Mouse (Mus musculus) mouse trophoblast stem cell (cell line): ENCODE measurements around the gene Kcnh6.
"Not testable (repeated sequence)": the region's sequence is repeated elsewhere in the genome, so short reads cannot be mapped to it uniquely, and the experiment has no call there.

ENCODE experiments used
- in situ Hi-C, 2 experiments: fragments of 300-500 bp; cut with MseI, MboI; formaldehyde crosslinking; loops; 2 replicates in 1 of 2; 3 replicates in 1 of 2; pipeline ENCODE4 v1.15.1; 2025

Gene Kcnh6

DNA sequence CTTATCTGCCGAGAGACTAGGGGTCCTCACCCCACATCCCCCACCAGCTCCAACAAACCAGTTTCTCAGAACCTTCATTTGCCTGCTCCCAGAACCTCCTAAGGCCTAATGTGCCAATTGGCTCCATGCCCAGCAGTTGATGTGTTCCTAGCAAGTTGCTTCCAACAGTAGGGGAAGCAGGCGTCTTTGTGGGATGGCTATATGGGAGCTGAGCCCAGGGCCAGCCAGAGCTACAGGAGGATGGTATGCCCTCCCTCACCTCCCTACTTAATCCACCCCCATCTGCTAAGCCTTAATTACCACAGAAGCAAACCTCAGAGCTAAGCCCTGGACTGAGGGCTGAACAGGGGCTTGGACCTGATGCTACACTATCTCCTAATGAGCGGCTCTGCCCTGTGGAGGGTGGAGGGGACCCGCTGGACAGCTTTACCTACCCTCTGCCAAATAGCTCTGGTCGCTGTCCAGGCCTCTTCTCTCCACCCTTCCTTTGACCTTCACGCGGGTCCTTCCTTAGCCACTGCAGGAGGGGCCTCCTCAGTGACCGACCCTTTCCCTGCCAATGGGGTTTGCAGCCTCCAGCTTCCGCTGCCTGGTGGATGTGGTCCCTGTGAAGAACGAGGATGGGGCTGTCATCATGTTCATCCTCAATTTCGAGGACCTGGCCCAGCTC lies 5.8 kb downstream of the Kcnh6 start:
- in situ Hi-C loops, result no loop called here

DNA sequence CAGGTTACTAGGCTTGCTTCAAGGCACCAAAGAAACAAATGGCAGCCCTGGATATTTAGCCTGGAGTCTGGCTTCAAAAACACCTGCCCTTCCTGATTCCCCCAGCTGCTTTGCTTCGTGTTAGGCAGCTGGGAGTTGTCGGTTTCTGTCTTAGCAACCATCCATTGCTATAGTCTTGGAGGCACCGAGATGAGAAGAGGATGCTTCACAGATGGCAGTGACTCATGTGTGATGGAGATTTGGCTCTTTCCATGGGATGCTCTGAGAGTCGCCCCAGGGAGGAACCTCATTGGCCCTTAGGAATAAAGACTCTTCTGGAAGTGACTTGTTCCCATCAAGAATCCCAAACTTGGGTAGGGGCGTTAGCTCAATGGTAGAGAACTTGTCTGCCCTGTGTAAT lies 8.5 kb downstream of the Kcnh6 start:
- in situ Hi-C loops, result no loop called here

DNA sequence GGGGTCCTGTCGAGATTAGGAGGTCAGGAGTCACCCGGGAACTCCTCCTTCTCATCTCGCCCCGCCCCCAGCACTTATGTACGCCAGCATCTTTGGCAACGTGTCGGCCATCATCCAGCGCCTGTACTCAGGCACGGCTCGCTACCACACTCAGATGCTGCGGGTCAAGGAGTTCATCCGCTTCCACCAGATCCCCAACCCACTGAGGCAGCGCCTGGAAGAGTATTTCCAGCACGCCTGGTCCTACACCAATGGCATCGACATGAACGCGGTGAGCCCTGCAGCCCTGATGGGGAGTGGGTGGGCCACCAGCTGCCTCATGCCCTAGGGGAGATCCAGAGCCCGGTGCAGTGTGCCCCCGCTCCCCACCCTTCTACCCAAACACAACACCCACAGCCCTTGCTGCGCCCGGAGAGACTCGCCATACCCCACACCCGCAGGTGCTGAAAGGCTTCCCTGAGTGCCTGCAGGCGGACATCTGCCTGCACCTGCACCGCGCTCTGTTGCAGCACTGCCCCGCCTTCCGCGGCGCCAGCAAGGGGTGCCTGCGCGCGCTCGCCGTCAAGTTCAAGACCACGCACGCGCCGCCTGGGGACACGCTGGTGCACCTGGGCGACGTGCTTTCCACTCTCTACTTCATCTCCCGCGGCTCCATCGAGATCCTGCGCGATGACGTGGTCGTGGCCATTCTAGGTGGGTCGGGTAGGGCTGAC lies 12.3 kb downstream of the Kcnh6 start:
- in situ Hi-C loops, result loop anchor here in 1 of 2 experiments (5.0 kb wide), 1 partner anchor 93 kb away; no protein-coding TSS in a partner anchor

DNA sequence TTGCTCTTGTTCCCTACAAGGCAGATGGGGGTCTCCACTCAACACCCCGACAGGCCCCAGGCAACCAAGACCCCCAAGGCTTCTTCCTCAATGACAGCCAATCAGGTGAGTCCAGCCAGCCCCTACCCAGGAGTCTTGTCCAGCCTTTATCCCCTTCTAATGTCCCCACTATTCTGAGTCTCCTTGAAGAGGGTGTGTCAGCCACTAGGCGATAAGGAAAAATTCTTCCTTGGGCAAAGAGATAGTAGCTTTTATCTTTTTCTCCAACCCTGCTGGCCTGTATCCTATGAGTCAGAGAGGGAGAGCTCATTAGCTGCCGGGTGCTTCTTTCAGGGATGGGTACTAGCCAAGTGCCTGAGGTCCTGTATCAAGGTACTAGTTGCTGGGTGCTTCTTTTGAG lies 17.9 kb downstream of the Kcnh6 start:
- in situ Hi-C loops, result no loop called here

DNA sequence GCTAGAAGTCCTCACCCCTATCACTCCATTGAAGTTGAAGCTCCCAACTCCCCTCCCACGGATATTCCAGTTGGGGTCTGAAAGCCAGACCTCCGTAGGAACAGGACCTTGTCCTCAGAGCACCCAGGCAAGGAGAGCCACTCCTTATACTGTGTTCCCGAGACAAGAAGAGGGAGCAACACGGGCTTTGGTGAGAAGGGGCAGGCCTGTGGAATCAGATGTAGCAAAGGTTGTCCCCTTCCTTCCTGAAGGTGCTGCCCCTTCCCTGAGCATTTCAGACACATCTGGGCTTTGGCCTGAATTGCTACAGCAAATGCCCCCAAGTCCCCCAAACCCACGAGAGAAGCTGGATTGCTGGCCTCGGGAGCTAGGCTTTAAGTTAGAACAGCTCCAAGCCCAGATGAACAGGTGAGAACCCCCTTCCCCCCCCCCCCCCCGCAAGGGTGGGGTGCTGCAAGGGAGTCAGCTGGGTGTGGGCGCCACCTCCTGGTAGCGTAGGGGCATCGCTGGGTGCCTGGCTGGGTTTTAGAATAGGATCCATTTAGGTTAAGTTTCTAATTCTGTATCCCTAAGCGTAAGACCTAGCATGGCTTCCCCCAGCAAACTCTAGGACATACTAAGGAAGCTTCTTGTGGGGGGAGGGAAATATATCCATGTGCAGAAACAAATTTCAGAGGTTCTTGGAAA lies 18.7 kb downstream of the Kcnh6 start:
- in situ Hi-C loops, result no loop called here

DNA sequence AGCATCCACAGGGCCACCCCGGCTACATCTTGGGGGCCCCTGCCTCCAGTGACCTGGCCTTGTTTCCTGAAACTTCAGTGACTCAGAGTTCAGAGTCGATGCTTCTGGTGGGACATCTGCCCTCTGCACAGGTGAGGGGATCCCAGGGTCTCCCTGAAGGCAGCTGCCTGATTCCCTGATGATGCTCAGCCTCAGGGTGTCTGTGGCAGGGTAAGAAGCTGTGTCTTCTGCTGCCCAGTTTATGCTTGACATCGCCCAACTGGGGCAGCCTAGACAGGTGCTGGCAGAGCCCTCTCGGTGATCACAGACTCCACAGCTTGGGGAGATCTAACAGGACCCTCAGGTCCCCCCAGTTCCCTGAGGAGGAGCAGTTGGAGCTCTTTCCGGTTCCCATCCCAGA lies 19.7 kb downstream of the Kcnh6 start:
- in situ Hi-C loops, result no loop called here

DNA sequence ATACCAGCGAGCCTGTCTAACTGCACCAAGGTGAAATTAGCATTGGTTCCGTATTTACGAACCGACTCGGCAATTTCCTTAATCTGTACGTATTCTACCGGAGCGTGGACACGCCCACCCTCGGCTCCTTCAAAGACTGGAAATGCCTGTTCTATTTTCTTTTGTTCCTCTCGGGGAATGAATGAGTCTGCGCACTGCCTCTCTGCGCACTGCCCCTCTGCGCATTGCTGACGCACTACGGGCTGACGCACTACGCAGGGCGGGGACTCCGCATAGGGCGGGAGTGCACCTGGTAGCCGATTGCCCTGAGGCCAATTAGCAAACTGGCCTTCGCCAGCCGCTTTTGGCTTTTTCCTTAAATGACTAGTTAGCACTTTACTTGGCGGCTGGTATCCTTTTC lies 24.1 kb downstream of the Kcnh6 start:
- in situ Hi-C loops, result not testable (repeated sequence)

DNA sequence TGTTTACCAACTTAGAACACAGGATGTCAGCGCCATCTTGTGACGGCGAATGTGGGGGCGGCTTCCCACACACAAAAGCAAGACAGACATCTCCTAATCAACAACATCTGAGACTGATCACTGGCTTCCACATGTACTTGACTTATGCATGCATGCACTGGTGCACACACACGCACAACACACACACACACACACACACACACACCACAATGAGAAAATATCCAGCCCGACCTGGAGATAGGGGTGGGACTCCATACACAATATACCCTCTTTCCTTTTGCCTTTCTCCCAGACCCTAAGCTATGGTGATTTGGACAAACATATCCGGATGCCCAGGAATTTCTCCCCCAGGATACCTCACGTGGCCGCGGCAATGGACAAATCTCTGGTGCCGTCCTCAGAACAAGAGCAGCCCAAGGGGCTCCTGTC lies 25.6 kb downstream of the Kcnh6 start:
- in situ Hi-C loops, result no loop called here

DNA sequence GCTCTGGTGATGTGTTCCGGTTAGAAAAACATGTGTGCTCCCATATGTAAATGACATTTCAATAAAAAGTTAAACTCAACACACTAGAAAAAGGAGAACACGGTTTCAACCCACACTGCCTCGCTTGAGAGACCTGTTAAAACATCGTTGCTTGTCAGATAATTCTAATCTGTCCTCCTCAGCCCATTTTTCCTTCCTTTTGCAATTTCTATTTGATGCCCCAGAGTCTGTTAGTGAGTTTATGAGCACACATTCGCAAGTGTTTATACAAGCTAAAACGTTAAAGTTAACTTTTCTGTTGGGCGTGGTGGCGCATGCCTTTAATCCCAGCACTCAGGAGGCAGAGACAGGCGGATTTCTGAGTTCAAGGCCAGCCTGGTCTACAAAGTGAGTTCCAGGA lies 27.1 kb downstream of the Kcnh6 start:
- in situ Hi-C loops, result no loop called here

DNA sequence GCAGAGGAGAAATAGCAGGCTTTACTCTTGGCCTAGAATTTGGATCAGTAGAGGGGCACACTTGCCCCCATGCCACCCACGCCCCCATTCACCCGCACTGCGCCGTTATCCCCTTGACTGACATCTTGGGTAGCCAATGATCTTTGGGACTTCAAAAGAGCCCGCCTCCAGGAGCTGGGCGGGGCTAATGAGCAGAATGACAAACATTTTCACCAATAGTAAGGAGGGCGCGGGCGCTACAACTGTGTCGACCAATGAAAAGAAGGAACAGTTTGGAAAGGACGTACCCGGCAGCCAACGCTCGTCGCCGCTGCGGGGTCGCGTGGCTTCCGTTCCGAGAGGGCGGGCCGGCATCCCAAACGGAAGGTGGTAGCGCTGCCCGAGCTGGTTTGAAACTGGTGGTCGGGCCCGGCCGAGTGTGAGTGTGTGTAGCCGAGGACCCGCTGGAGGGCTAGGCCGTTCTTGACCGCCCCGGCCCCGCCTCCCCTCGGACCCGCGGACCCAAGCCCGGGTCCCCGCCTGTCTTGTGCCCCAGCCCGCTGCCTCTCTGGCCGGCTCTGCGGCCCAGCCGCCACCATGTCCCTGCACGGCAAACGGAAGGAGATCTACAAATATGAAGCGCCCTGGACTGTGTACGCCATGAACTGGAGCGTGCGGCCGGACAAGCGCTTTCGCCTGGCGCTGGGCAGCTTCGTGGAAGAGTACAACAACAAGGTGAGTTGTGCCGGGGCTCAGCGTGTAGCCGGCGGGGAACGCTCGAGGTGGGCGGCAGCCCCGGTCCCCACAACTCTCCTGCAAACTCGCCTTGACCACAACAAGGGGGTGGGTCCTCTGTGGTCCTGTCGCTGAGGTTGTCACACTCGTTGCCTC lies 28.9 kb downstream of the Kcnh6 start, which contains the start of gene Dcaf7:
Gene Dcaf7 (plus strand): TSS at position 325 of the 870 bp plus-strand sequence.
- in situ Hi-C loops, result no loop called here

DNA sequence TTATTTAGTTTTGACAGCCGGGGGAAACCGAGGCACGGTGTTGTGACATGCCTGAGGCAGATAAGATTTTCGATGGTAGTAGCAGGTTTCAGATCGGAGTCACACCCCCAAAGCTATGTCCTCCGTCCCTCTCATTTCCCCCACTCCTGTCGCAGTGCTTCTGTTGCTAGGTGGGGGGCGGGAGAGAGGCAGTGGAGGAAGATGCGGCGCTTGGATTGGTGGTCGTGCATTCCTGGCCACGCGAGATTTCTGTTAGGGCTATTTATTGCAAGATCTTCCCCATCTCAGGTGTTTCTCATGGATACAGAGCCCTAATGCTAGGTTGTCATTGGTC lies 29.5 kb downstream of the Kcnh6 start:
- in situ Hi-C loops, result no loop called here

DNA sequence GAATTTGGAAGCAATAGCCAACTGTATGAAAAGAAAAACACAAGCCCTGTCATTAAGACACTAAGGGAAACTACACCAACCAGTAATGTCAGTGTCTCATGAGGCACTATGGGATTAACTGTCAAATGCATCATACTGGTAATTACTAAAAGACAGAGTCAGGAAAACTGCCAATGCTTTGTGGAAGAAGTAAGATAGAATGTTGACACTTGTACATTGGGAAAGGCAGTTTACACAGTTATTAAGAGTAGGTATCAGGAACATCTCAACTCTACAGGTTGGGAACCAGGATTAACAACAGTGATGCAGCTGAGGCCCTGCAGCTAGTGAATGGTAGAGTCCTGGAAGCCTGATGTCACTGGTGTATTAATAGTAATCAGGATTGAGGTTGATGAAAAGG lies 36.4 kb downstream of the Kcnh6 start:
- in situ Hi-C loops, result no loop called here

DNA sequence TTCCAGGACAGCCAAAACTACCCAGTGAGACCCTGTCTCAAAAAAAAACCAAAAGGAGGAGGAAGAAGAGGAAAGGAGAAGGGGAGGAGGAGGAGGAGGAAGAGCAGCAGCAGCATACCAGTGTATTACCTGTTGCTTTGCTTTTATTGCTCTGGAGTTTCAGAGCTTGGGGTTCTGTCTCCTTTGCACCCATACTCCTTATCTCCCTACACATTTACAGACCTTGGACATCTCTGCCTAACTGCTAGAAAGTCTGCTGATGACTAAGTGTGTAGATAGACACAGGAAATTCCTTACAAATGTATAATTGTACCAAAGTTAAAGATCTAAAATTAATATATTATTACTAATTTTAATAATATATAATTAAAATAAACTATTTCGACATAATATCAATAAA lies 37.3 kb downstream of the Kcnh6 start:
- in situ Hi-C loops, result no loop called here

DNA sequence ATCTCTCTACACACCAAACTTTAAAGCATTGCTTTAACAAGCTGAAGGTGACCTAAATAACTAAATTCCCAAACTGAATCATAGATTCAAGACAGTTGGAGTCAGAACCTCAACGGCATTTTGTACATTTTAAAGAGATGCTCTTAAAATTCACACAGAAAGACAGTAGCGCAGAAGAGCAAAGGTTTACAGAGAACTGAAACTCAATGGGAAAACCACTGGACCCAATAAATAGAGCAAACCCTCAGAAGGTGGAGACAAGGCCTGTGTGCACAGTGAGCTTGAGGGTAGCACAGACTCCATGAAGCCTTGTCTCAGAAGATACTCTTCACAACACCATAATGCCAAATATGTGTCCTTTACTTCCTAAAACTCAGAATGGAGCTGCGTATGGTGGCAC lies 37.9 kb downstream of the Kcnh6 start:
- in situ Hi-C loops, result no loop called here

DNA sequence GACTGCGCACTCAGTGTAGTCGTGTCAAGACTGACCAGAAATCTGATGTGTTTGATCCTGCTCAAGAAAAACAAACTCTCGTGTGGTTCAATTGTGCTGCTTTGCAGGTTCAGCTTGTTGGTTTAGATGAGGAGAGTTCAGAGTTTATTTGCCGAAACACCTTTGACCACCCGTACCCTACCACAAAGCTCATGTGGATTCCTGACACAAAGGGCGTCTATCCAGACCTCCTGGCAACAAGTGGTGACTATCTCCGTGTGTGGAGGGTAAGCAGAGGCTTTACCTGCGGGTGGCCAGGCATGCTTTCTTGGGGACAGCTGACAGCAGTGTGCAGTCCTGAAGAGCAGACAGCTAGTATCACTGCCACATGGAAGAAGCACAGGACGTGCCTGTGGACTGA lies 38.7 kb downstream of the Kcnh6 start:
- in situ Hi-C loops, result no loop called here

DNA sequence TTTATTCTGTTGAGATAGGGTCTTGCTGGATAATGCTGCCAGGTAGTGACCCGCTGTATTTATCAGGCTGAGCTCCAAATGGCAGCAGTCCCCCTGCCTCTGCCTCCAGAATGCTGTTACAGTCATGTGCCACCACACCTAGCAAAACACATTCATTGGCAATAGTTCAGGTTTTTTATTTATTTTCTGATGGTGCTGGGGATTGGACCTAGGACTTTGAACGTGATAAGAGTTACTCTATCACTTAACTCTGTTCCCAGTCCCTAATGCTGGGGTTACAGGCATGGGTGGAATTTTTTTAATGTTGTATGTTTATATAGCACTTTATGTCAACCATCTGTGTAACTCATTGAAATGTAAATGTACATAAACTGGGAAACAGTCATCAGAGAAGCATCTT lies 46.0 kb downstream of the Kcnh6 start:
- in situ Hi-C loops, result no loop called here

DNA sequence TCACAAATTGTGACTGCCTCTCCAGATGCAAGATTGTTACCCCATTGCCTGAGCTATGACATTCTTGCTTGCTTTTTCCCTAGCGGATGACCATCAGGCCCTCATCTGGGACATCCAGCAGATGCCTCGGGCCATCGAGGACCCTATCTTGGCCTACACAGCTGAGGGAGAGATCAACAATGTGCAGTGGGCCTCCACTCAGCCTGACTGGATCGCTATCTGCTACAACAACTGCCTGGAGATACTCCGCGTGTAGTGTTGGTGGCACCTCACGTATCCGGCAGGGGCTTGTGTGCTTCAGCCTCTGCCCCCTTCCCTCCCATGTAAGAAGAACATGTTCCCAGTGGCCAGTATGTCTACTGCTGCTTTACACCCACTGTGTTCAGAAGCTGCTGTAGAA lies 46.7 kb downstream of the Kcnh6 start:
- in situ Hi-C loops, result no loop called here

DNA sequence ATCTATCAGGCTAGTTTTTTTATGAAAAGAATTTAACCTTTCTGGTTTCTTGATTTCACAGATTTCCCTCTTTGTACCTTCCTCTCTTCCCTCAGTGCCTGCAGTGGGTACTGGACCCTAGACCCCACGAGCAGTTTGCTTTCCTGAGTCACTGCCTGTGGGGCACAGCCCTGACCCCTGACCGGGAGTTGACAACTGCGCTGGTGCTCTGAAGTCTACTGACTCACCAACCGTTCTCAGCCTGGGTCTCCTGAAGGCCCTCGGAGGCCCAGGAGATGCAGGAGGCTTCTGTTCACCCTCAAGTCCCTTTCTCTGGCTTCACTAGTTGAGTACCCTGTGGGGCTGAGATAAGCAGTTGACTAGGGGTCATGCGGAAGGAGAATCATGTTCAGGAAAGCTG lies 47.4 kb downstream of the Kcnh6 start:
- in situ Hi-C loops, result no loop called here

DNA sequence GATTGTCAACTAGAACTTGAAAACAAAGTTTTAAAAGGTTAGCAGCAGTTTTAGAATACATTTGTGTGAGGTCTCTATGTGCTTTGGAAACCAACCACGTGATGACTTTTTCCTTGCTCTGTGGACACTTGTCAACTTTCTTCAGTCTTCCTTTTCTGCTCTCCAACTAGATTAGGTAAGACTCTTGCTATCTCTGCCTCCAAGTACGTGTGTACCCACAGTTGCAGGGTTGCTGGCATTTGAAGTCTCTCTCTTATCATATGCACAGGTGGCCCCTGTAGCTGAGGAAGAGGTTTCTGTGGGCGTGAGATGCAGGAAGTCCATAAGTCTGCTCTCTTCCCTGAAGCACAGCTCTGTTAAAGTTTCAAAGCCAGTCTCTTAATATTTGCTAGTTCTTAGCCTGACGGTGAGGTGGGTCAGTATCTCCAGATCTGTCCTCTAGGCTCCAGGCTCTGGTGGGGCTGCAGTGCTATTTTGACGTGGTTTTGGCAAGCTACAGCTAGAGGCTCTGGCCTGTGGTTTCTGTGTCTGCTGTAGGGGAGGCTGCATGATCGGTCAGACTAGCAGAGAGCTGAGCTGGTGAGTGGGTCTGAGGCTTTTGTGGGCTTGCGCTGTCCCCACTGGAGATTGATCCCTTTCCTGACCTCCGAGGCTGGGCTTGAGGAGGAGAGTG lies 49.0 kb downstream of the Kcnh6 start:
- in situ Hi-C loops, result no loop called here

DNA sequence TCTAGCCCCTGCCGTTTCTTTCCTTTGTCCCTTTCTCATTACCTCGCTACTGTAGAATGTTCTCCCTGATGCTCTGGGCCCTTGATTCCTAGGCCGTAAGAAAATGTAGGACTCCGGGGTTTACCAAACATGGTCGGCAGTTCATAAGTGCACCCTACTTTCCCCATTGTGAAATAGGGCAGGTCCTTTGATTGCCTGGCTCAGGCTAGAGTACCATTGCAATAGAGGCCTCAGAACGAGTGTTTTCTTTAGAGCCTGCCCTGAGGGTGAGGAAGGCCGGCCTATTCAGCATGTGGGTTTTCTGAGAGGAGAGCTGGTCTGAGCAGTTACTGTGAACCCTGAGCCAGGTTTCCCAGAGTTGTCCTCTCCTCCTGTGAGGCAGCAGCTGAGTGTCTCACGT lies 50.1 kb downstream of the Kcnh6 start:
- in situ Hi-C loops, result no loop called here

DNA sequence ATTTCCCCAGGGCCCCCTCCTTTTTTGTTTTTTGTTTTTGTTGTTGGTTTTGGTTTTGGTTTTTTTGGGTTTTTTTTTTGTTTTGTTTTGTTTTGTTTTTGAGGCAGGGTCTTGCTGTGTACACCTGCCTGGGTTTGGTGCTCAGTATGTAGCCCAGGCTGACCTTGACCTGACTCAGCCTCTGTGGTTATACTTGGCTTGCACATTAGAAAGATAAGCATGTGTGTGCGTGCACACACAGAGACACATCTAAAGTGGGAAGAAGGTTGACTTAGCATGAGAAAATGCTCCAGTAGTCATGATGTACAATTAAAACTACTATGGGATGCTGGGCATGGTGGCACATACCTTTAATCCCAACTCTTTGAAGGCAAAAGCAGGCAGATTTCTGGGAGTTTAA lies 52.6 kb downstream of the Kcnh6 start:
- in situ Hi-C loops, result no loop called here
